Mouse (Mus musculus) olfactory bulb, adult 2 months (tissue): ENCODE data around the gene Mybbp1a. TPM values are rescaled to one million over a fixed set of nuclear protein-coding genes. Genes with fewer than 3 reads are reported as not detected.

Experiments
- H3K27ac ChIP-seq: fragments of 200-500 bp; 2 replicates; pipeline ENCODE4 v1.5.1; 2012; ENCODE audit warnings: low read depth, low read length; ENCODE audit not compliant: insufficient read depth
- H3K4me1 ChIP-seq: fragments of 200-500 bp; 2 replicates; pipeline ENCODE4 v1.6.1; 2012; ENCODE audit warnings: low read length; ENCODE audit not compliant: control insufficient read depth, insufficient read depth
- H3K4me3 ChIP-seq: fragments of 200-500 bp; 2 replicates; pipeline ENCODE4 v1.5.1; 2012; ENCODE audit warnings: mild to moderate bottlenecking, low read depth, low read length, moderate library complexity; ENCODE audit not compliant: insufficient read depth
- CTCF ChIP-seq: fragments of 200-500 bp; IDR thresholded peaks from 2 replicates; pipeline ENCODE4 v1.5.1; 2012; ENCODE audit warnings: low read depth, mild to moderate bottlenecking, low read length, moderate library complexity; ENCODE audit not compliant: insufficient read depth
- POLR2A ChIP-seq: fragments of 200-500 bp; IDR thresholded peaks from 2 replicates; pipeline ENCODE4 v1.6.1; 2012; ENCODE audit warnings: mild to moderate bottlenecking, low read depth, low read length, moderate library complexity; ENCODE audit not compliant: insufficient read depth
- WGBS: fragments of 180-500 bp; shearing (Covaris S2); methylation state at CpG from one replicate; pipeline ENCODE4 v1.1.7; 2018; 5-methylcytosine and 5-hydroxymethylcytosine counted together
- polyA plus RNA-seq: library from polyadenylated mRNA; stranded (reverse); fragments of >200 nt; gene quantifications from 2 replicates; pipeline ENCODE4 v1.2.4, GENCODE M21; 2012; ENCODE audit warnings: low replicate concordance; ENCODE audit not compliant: missing spikeins, insufficient read depth, insufficient read length

The Mybbp1a gene
- polyA plus RNA-seq, 1 experiment = not detected

- H3K27ac ChIP-seq = no peak overlapping the region
- WGBS = 12% methylated on average over 25 of the region's 25 CpGs
Measured at GRCm38 (mm10) chr11:72410521-72411092, 30.5 kb upstream of the Mybbp1a start.

GRCm38 (mm10) chr11:72411093-72411921, 29.8 kb upstream of the Mybbp1a start, which contains the start of gene Smtnl2:
Gene Smtnl2, minus strand, starts transcription at chr11:72411713.
- no peak for TF ChIP-seq POLR2A
- TF ChIP-seq CTCF = no peak
- Histone ChIP-seq H3K4me1 (peaks cover 7% of the 10 kb centered on the region), H3K27ac (no peak within 1 kb of the TSS), H3K4me3 (peak within 1 kb of the TSS; percentile 39)
- under 1% methylated on average over 78 of the region's 86 CpGs for WGBS

More at GRCm38 (mm10) chr11:72410521-72411092, 30.5 kb upstream of the Mybbp1a start:
- peaks cover 7% of the 10 kb centered on the region for H3K4me1 ChIP-seq
- peak overlapping the region; percentile 39; the same call in 1 of the 2 replicates for H3K4me3 ChIP-seq
- TF ChIP-seq POLR2A (no peak), CTCF (no peak)

- no peak for TF ChIP-seq CTCF
- TF ChIP-seq POLR2A = no peak
- WGBS = 47% methylated on average over 9 of the region's 9 CpGs
- Histone ChIP-seq H3K4me3 (no peak overlapping the region), H3K4me1 (peaks cover 7% of the 10 kb centered on the region), H3K27ac (no peak overlapping the region)
Measured at GRCm38 (mm10) chr11:72411945-72412344, 29.2 kb upstream of the Mybbp1a start.

- TF ChIP-seq POLR2A = no peak
- TF ChIP-seq CTCF = no peak
- WGBS = 89% methylated on average over 7 of the region's 7 CpGs
- no peak overlapping the region for H3K27ac ChIP-seq
- H3K4me1 ChIP-seq = peaks cover 7% of the 10 kb centered on the region
- H3K4me3 ChIP-seq = no peak overlapping the region
Measured at GRCm38 (mm10) chr11:72413016-72413415, 28.1 kb upstream of the Mybbp1a start.

GRCm38 (mm10) chr11:72413601-72414190, 27.5 kb upstream of the Mybbp1a start:
- TF ChIP-seq POLR2A (no peak), CTCF (no peak)
- Histone ChIP-seq H3K27ac (no peak overlapping the region), H3K4me3 (no peak overlapping the region), H3K4me1 (peaks cover 10% of the 10 kb centered on the region)
- 84% methylated on average over 5 of the region's 5 CpGs for WGBS

GRCm38 (mm10) chr11:72415155-72415554, 26.0 kb upstream of the Mybbp1a start:
- 90% methylated on average over 8 of the region's 8 CpGs for WGBS
- Histone ChIP-seq H3K4me1 (peaks cover 10% of the 10 kb centered on the region), H3K4me3 (no peak overlapping the region), H3K27ac (no peak overlapping the region)
- TF ChIP-seq POLR2A (no peak), CTCF (no peak)

- Histone ChIP-seq H3K4me3 (no peak overlapping the region), H3K4me1 (peaks cover 3% of the 10 kb centered on the region; the same call in 1 of the 2 replicates), H3K27ac (no peak overlapping the region)
- 92% methylated on average over 5 of the region's 5 CpGs for WGBS
- TF ChIP-seq CTCF = no peak
Measured at GRCm38 (mm10) chr11:72416666-72417065, 24.5 kb upstream of the Mybbp1a start.

GRCm38 (mm10) chr11:72417376-72417775, 23.8 kb upstream of the Mybbp1a start:
- WGBS = 56% methylated on average over 4 of the region's 4 CpGs
- no peak for TF ChIP-seq POLR2A
- TF ChIP-seq CTCF = no peak
- Histone ChIP-seq H3K27ac (no peak overlapping the region), H3K4me3 (no peak overlapping the region), H3K4me1 (peaks cover 3% of the 10 kb centered on the region; the same call in 1 of the 2 replicates)

- Histone ChIP-seq H3K27ac (no peak overlapping the region), H3K4me1 (peaks cover 3% of the 10 kb centered on the region; the same call in 1 of the 2 replicates), H3K4me3 (no peak overlapping the region)
- 69% methylated on average over 8 of the region's 8 CpGs for WGBS
- TF ChIP-seq CTCF = no peak
- TF ChIP-seq POLR2A = no peak
Measured at GRCm38 (mm10) chr11:72418227-72418626, 22.9 kb upstream of the Mybbp1a start.
